ENCODE assay signal across 31 mouse cellular contexts in genomic region chr2:79510485-79511094, GRCm38 (mm10). TPM values are rescaled to one million over a fixed set of nuclear protein-coding genes. Genes with fewer than 3 reads are reported as not detected.
DNase-seq lines count a peak whose midpoint lies in the region; ATAC-seq and TF ChIP-seq lines count a peak whose summit lies in the region.
"Had no signal": no experiment of that assay in that cellular context is flagged by ENCODE, and none has a peak within 500 bp of the region (broad histone marks: within the 10 kb centered on the region; RNA-seq: fewer than 3 reads in every experiment).

No protein-coding gene starts in this region.

- TF ChIP-seq POLR2A in myocyte (IDR thresholded peaks at IDR 0.05; ENCODE audit: insufficient read length, low read depth) = no peak

- no peak overlapping the region for H3K4me3 ChIP-seq in heart, embryonic 11.5 days (ENCODE audit: low read depth, low read length)
- no peak overlapping the region for H3K4me3 ChIP-seq in kidney, embryonic 15.5 days (replicated peaks)
- H3K4me3 ChIP-seq in myocyte = no peak overlapping the region
- H3K4me3 ChIP-seq in hindbrain, embryonic 12.5 days = no peak overlapping the region
- H3K4me3 ChIP-seq: forebrain, embryonic 13.5 days; hindbrain, embryonic 15.5 days; liver, embryonic 12.5 days; neural tube, embryonic 15.5 days had no signal

- peaks cover 17% of the 10 kb centered on the region for H3K4me1 ChIP-seq in heart, embryonic 11.5 days (ENCODE audit: control insufficient read depth, insufficient read depth, low read length)
- 0 out of 2 replicates have a peak, but pooled peaks cover 6% of the 10 kb centered on the region for H3K4me1 ChIP-seq in kidney, embryonic 15.5 days
- no peaks in the 10 kb centered on the region for H3K4me1 ChIP-seq in hindbrain, embryonic 12.5 days

- peak overlapping the region; percentile 38 for H3K4me2 ChIP-seq in heart, embryonic 11.5 days
- peak overlapping the region; percentile 16; the same call in 1 of the 2 replicates for H3K4me2 ChIP-seq in kidney, embryonic 15.5 days
- H3K4me2 ChIP-seq in myocyte (ENCODE audit: low read depth) = peak overlapping the region; percentile 88
- no peak overlapping the region for H3K4me2 ChIP-seq in hindbrain, embryonic 12.5 days (replicated peaks)
- H3K4me2 ChIP-seq: forebrain, embryonic 13.5 days; hindbrain, embryonic 15.5 days; liver, embryonic 12.5 days; neural tube, embryonic 15.5 days had no signal

- DNase-seq in heart, postnatal 4 days = no peak
- DNase-seq in kidney, adult 18-20 months = no peak
- DNase-seq in fibroblast of lung, adult 2 months (ENCODE audit: low read depth) = peak; percentile 7
- DNase-seq: adrenal gland, postnatal 25 days; cerebellum, adult 18-20 months; cerebellum, postnatal 10 days; gastrocnemius, postnatal 10 days; kidney, adult 11 months; kidney, postnatal 4 days; left cerebral cortex, postnatal 4 days; liver, postnatal 0 days; lung, postnatal 4 days; midbrain, embryonic 14.5 days; retina, postnatal 1 day; right cerebral cortex, postnatal 14 days had no signal

- ATAC-seq in heart, embryonic 11.5 days (replicated peaks; ENCODE audit: insufficient number of reproducible peaks, low FRiP score, low TSS enrichment) = no peak
- ATAC-seq in kidney, embryonic 15.5 days (replicated peaks; ENCODE audit: low FRiP score) = 0 out of 2 replicates have a peak, but pooled peaks have one; percentile 25
- no peak for ATAC-seq in hindbrain, embryonic 12.5 days (ENCODE audit: low FRiP score)
- ATAC-seq: CD4-positive, CD25-positive, alpha-beta regulatory T cell, adult 4 months; forebrain, embryonic 13.5 days; inflammation-experienced regulatory T-cells, adult 6 months; liver, embryonic 12.5 days; liver, postnatal 0 days; lung, postnatal 0 days had no signal

- H3K79me2 ChIP-seq in myocyte (ENCODE audit: control insufficient read depth, insufficient read depth) = no peaks in the 10 kb centered on the region

- H3K27me3 ChIP-seq in heart, embryonic 11.5 days (ENCODE audit: control insufficient read depth, insufficient read depth, low read length) = no peaks in the 10 kb centered on the region
- H3K27me3 ChIP-seq in kidney, embryonic 15.5 days = no peaks in the 10 kb centered on the region
- H3K27me3 ChIP-seq in myocyte (ENCODE audit: control insufficient read depth, insufficient read depth, insufficient read length) = no peaks in the 10 kb centered on the region
- H3K27me3 ChIP-seq in hindbrain, embryonic 12.5 days = no peaks in the 10 kb centered on the region
- H3K27me3 ChIP-seq: forebrain, embryonic 13.5 days; hindbrain, embryonic 15.5 days; liver, embryonic 12.5 days; megakaryocyte, embryonic 14.5 days; neural tube, embryonic 15.5 days had no signal

- H3K9me3 ChIP-seq in heart, embryonic 11.5 days (replicated peaks; ENCODE audit: control insufficient read depth, low read length) = no peaks in the 10 kb centered on the region
- no peaks in the 10 kb centered on the region for H3K9me3 ChIP-seq in kidney, embryonic 15.5 days (replicated peaks)
- no peaks in the 10 kb centered on the region for H3K9me3 ChIP-seq in hindbrain, embryonic 12.5 days (replicated peaks)
- H3K9me3 ChIP-seq: forebrain, embryonic 13.5 days; hindbrain, embryonic 15.5 days; liver, embryonic 12.5 days; megakaryocyte, embryonic 14.5 days; neural tube, embryonic 15.5 days had no signal

- H3ac ChIP-seq in myocyte (ENCODE audit: control insufficient read depth, insufficient read length) = no peak overlapping the region

- no peak overlapping the region for H3K9ac ChIP-seq in heart, embryonic 11.5 days (ENCODE audit: low read depth, low read length)
- no peak overlapping the region for H3K9ac ChIP-seq in kidney, embryonic 15.5 days
- H3K9ac ChIP-seq in hindbrain, embryonic 12.5 days = no peak overlapping the region
- H3K9ac ChIP-seq: forebrain, embryonic 13.5 days; hindbrain, embryonic 15.5 days; liver, embryonic 12.5 days; liver, postnatal 0 days; neural tube, embryonic 15.5 days had no signal

- no peaks in the 10 kb centered on the region for H3K36me3 ChIP-seq in heart, embryonic 11.5 days (ENCODE audit: control insufficient read depth, insufficient read depth, low read length)
- H3K36me3 ChIP-seq in kidney, embryonic 15.5 days = no peaks in the 10 kb centered on the region
- H3K36me3 ChIP-seq in myocyte (ENCODE audit: control insufficient read depth, insufficient read depth) = no peaks in the 10 kb centered on the region
- no peaks in the 10 kb centered on the region for H3K36me3 ChIP-seq in hindbrain, embryonic 12.5 days
- H3K36me3 ChIP-seq: hindbrain, embryonic 15.5 days; liver, embryonic 12.5 days; neural tube, embryonic 15.5 days had no signal

- WGBS in heart, embryonic 11.5 days (ENCODE audit: insufficient replicate concordance) = 45% methylated on average over 10 of the region's 10 CpGs
- WGBS in kidney, embryonic 15.5 days = 45% methylated on average over 10 of the region's 10 CpGs
- 80% methylated on average over 10 of the region's 10 CpGs for WGBS in hindbrain, embryonic 12.5 days

- no peak overlapping the region for H3K27ac ChIP-seq in heart, embryonic 11.5 days (ENCODE audit: low read depth, low read length)
- H3K27ac ChIP-seq in kidney, embryonic 15.5 days = no peak overlapping the region
- no peak overlapping the region for H3K27ac ChIP-seq in hindbrain, embryonic 12.5 days
- H3K27ac ChIP-seq: forebrain, embryonic 13.5 days; hindbrain, embryonic 15.5 days; liver, embryonic 12.5 days; neural tube, embryonic 15.5 days had no signal

TF ChIP-seq in myocyte, 11 proteins besides CTCF, POLR2A, EP300 and RAD21:
- no peak for TF ChIP-seq USF1 (IDR thresholded peaks at IDR 0.05; ENCODE audit: low read depth)
- no peak for TF ChIP-seq MAX (IDR thresholded peaks at IDR 0.05; ENCODE audit: low read depth)
- no peak for TF ChIP-seq TCF3 (IDR thresholded peaks at IDR 0.05; ENCODE audit: insufficient read length, low read depth)
- no peak for TF ChIP-seq MYOG (IDR thresholded peaks at IDR 0.05; ENCODE audit: control insufficient read depth in 1 of 3, insufficient read depth in 1 of 3, insufficient read length in 2 of 3, low read depth in 2 of 3)
- TF ChIP-seq SRF (IDR thresholded peaks at IDR 0.05; ENCODE audit: control insufficient read depth, insufficient read length, low read depth) = no peak
- no peak for TF ChIP-seq TCF12 (IDR thresholded peaks at IDR 0.05; ENCODE audit: insufficient read depth, poor library complexity, severe bottlenecking)

RNA-seq across cellular contexts. Expression of gene Cerkl, which starts 54.0 kb away (rescaled TPM):
- 0.14 and 1.2 TPM in 2 replicates for polyA plus RNA-seq in heart, embryonic 11.5 days (2014; fragmentation: Nextera tagmentation; extraction: Ambion mirVana)
- 1 to 10 TPM; 1.4 to 1.8 TPM for total RNA-seq in heart, postnatal 4 days (2021)
- 1.5 and 2.3 TPM in 2 replicates for polyA plus RNA-seq in kidney, embryonic 15.5 days (2015; fragmentation: Nextera tagmentation; extraction: Ambion mirVana)
- polyA plus RNA-seq in myocyte (2012; fragmentation: generic; extraction: Trizol) = not detected
- 3.6 and 4.1 TPM in 2 replicates for polyA plus RNA-seq in hindbrain, embryonic 12.5 days (2016; fragmentation: Nextera tagmentation; extraction: Ambion mirVana)

RNA-seq across cellular contexts. Expression of gene Neurod1, which starts 54.0 kb away (rescaled TPM):
- polyA plus RNA-seq in heart, embryonic 11.5 days (2014; fragmentation: Nextera tagmentation; extraction: Ambion mirVana) = 0.18 TPM in 1 of 2 replicates, not detected in the other
- total RNA-seq in heart, postnatal 4 days (2021) = not detected
- 0.05 TPM in 1 of 2 replicates, not detected in the other for polyA plus RNA-seq in kidney, embryonic 15.5 days (2015; fragmentation: Nextera tagmentation; extraction: Ambion mirVana)
- not detected for polyA plus RNA-seq in myocyte (2012; fragmentation: generic; extraction: Trizol)
- 25.3 and 30.4 TPM in 2 replicates for polyA plus RNA-seq in hindbrain, embryonic 12.5 days (2016; fragmentation: Nextera tagmentation; extraction: Ambion mirVana)
- total RNA-seq: adrenal gland, adult 18-20 months; adrenal gland, postnatal 25 days; gastrocnemius, postnatal 10 days; hematopoietic stem cell, adult 5-6 weeks; monocyte, adult 5-6 weeks had no signal
- polyA plus RNA-seq: CD4-positive, CD25-positive, alpha-beta regulatory T cell, adult 4 months; gonadal fat pad, adult 2 months; inflammation-experienced regulatory T-cells, adult 6 months; liver, embryonic 12.5 days; liver, postnatal 0 days; lung, postnatal 0 days had no signal

Comparison
In these comparisons a context has a peak if more than half of its experiments do, and no peak if none do; other contexts are left out.
1. RNA of gene Neurod1, which starts 54.0 kb away (polyA plus RNA-seq): 25.3 to 30.4 TPM in hindbrain, embryonic 12.5 days; 0.05 TPM in kidney, embryonic 15.5 days, 0.18 TPM in heart, embryonic 11.5 days and not detected in myocyte (single experiment); every median in the first group is over 10 times any median in the second.